Mouse (Mus musculus): Measurements from ENCODE around the gene Tmprss11d.

DNA sequence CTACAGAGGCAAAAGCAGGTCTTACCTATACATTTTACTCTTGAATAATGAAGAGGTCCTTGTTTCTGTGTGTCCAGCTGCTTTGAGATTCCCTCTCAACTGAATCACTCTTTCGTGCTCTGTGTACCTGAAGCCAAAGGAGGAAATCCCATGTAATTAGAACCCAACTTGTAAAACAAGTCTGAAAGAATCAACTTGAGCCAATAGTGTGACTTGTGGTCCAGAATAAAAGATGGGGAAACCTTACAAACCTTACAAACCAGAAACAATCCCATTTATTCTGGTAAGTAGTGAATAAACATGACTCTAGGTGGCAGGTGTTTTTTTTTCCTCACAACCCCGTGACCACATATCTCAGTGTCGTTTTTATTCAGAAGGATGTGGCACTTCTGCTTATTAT lies at the start of gene Tmprss11d:
- no peak for TF ChIP-seq CTCF (IDR thresholded peaks at IDR 0.05; ENCODE audit: insufficient read depth, low read depth, low read length)
- no peak for TF ChIP-seq POLR2A (IDR thresholded peaks at IDR 0.05; ENCODE audit: insufficient read depth, low read depth, low read length)

Measured in olfactory bulb, adult 2 months (tissue).